In the genomic region with DNA sequence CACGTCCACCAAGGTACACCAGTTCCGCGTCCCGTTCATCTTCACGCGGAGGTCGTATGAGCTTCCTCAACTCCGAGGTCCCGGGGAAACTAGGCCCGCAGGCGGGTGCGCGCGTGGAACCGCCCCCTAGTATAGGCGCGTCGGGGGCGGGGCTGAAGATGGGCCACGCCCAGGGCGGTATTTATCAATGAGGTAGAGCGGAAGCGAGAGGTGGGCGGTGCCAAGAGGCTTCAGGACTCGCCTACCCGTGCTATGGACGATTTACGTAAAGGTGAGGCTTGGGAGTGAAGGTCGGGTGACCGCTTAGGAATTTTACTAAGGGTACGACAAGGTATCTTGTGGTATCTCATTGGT, we compare ENCODE assay signal across 1 mouse cellular context.
TF ChIP-seq lines count a peak whose summit lies in the region.

No protein-coding gene starts in this region.

TF ChIP-seq in MEL, 35 proteins besides CTCF, POLR2A, EP300 and RAD21 (continued from another document):
- TF ChIP-seq MXI1 (IDR thresholded peaks at IDR 0.05; ENCODE audit: low read depth, low read length), result 0 out of 2 replicates have a peak, but pooled peaks have one; percentile 19
- TF ChIP-seq SIN3A (IDR thresholded peaks at IDR 0.05; ENCODE audit: low read length), result peak; percentile 18; the same call in 1 of the 2 replicates
